8 mouse cellular contexts compared by ENCODE assay signal in genomic region chr15:32243096-32243785, GRCm38 (mm10). TPM values are rescaled to one million over a fixed set of nuclear protein-coding genes. Genes with fewer than 3 reads are reported as not detected.
DNase-seq lines count a peak whose midpoint lies in the region; ATAC-seq lines count a peak whose summit lies in the region.

No protein-coding gene starts in this region.

- no peak overlapping the region for H3K9ac ChIP-seq in neural tube, embryonic 14.5 days (replicated peaks; ENCODE audit: low read depth, low read length)

- H3K27ac ChIP-seq in forebrain, embryonic 10.5 days, result no peak overlapping the region
- no peak overlapping the region for H3K27ac ChIP-seq in neural tube, embryonic 14.5 days (ENCODE audit: low read depth, low read length)

- 81% methylated on average over 12 of the region's 12 CpGs for WGBS in forebrain, embryonic 10.5 days
- WGBS in large intestine, adult 2 months, result 15% methylated on average over 12 of the region's 12 CpGs
- 71% methylated on average over 12 of the region's 12 CpGs for WGBS in neural tube, embryonic 14.5 days

- no peaks in the 10 kb centered on the region for H3K9me3 ChIP-seq in forebrain, embryonic 10.5 days
- H3K9me3 ChIP-seq in neural tube, embryonic 14.5 days (ENCODE audit: control insufficient read depth, low read length), result no peaks in the 10 kb centered on the region

- H3K4me1 ChIP-seq in forebrain, embryonic 10.5 days, result peaks cover 47% of the 10 kb centered on the region
- no peaks in the 10 kb centered on the region for H3K4me1 ChIP-seq in neural tube, embryonic 14.5 days (ENCODE audit: control insufficient read depth, insufficient read depth, low read length)

- H3K4me2 ChIP-seq in neural tube, embryonic 14.5 days (ENCODE audit: low read depth, low read length), result peak overlapping the region; percentile 20; the same call in 1 of the 2 replicates

- intact Hi-C loops in heart, postnatal 14 days (cut with DNase I), result loop anchor here (5.0 to 10.0 kb wide), 3 partner anchors 231 to 638 kb away; partner anchors contain the start of genes Cct5 and Fam173b

- peaks cover 5% of the 10 kb centered on the region; the same call in 1 of the 2 replicates for H3K36me3 ChIP-seq in forebrain, embryonic 10.5 days (replicated peaks)
- no peaks in the 10 kb centered on the region for H3K36me3 ChIP-seq in neural tube, embryonic 14.5 days (ENCODE audit: control insufficient read depth, insufficient read depth, low read length)

- H3K4me3 ChIP-seq in forebrain, embryonic 10.5 days, result peak overlapping the region; percentile 77; the same call in 1 of the 2 replicates
- H3K4me3 ChIP-seq in neural tube, embryonic 14.5 days (ENCODE audit: low read depth, low read length), result no peak overlapping the region; the same call in 1 of the 2 replicates

- 0 out of 2 replicates have a peak, but pooled peaks cover 5% of the 10 kb centered on the region for H3K27me3 ChIP-seq in forebrain, embryonic 10.5 days (ENCODE audit: poor library complexity, severe bottlenecking)
- H3K27me3 ChIP-seq in neural tube, embryonic 14.5 days (ENCODE audit: control insufficient read depth, insufficient read depth, low read length), result no peaks in the 10 kb centered on the region

- ATAC-seq in neural tube, embryonic 14.5 days (ENCODE audit: low read depth), result no peak

- DNase-seq in adrenal gland, postnatal 14 days, result peak; percentile 53
- DNase-seq in forebrain, embryonic 10.5 days (ENCODE audit: extremely low spot score, low spot score), result no peak
- peak; percentile 57 to 59 for DNase-seq in heart, postnatal 14 days
- DNase-seq in large intestine, adult 2 months (ENCODE audit: low read depth, low spot score), result peak; percentile 66
- DNase-seq in embryo, embryonic 11 days, result no peak
- DNase-seq in layer of hippocampus, postnatal 14 days (ENCODE audit: low spot score in 2 of 2), result no peak
- DNase-seq in spleen, adult 18-20 months, result no peak

RNA-seq across cellular contexts. Expression of gene Sema5a, which starts 1.4 kb away (rescaled TPM):
- 23.0 and 26.1 TPM in 2 replicates for total RNA-seq in adrenal gland, postnatal 14 days (2021)
- 6.9 and 8.3 TPM in 2 replicates for polyA plus RNA-seq in forebrain, embryonic 10.5 days (2016; fragmentation: Nextera tagmentation; extraction: Ambion mirVana)
- 10 to 100 TPM; 16.8 to 16.9 TPM for total RNA-seq in heart, postnatal 14 days (2021)
- polyA plus RNA-seq in large intestine, adult 2 months (2012; rRNA removed), result 3.9 and 10.2 TPM in 2 replicates
- polyA plus RNA-seq in neural tube, embryonic 14.5 days (2014; fragmentation: Nextera tagmentation; extraction: Ambion mirVana), result 14.8 and 15.7 TPM in 2 replicates
- 100 to 1,000 TPM in 1 of 2 experiments, 10 to 100 TPM in 1; 98.0 to 101 TPM for total RNA-seq in layer of hippocampus, postnatal 14 days (2021)

Comparison
In these comparisons a context has a peak if more than half of its experiments do, and no peak if none do; other contexts are left out.
1. DNase-seq: peak in adrenal gland, postnatal 14 days (single experiment), heart, postnatal 14 days (2 of 2) and large intestine, adult 2 months (single experiment); none in forebrain, embryonic 10.5 days (single experiment), embryo, embryonic 11 days (single experiment), layer of hippocampus, postnatal 14 days (0 of 2) and spleen, adult 18-20 months (0 of 2).